Mouse (Mus musculus): ENCODE data around the gene Dscam. TPM values are rescaled to one million over a fixed set of nuclear protein-coding genes. Genes with fewer than 3 reads are reported as not detected.

The Dscam gene
- 10 to 100 TPM; 45.6 to 50.1 TPM for total RNA-seq (2021)
- long read RNA-seq, experiment 1, partial matches to known transcripts, result 6 of 8 reads
- long read RNA-seq, experiment 1, other reads (novel, unspliced or antisense), result 2 of 8 reads
- long read RNA-seq, experiment 2, partial matches to known transcripts, result 10 of 18 reads
- long read RNA-seq, experiment 2, other reads (novel, unspliced or antisense), result 8 of 18 reads

GRCm38 (mm10) chr16:97170513-97171081 lies at the start of gene Dscam:
Dscam (minus strand) TSS chr16:97170752.
- DNase-seq (ENCODE audit: low spot score in 2 of 2), result peak; percentile 51 to 73

- DNase-seq (ENCODE audit: low spot score in 2 of 2), result no peak
Measured at GRCm38 (mm10) chr16:97219381-97219780, 48.8 kb upstream of the Dscam start.

- DNase-seq (ENCODE audit: low spot score in 2 of 2), result peak; percentile 49 to 78
Measured at GRCm38 (mm10) chr16:97209997-97210396, 39.4 kb upstream of the Dscam start.

GRCm38 (mm10) chr16:97208276-97208675 lies 37.7 kb upstream of the Dscam start:
- DNase-seq (ENCODE audit: low spot score in 2 of 2), result no peak

GRCm38 (mm10) chr16:97204090-97204489 lies 33.5 kb upstream of the Dscam start:
- no peak for DNase-seq (ENCODE audit: low spot score in 2 of 2)

GRCm38 (mm10) chr16:97203554-97203953 lies 33.0 kb upstream of the Dscam start:
- DNase-seq (ENCODE audit: low spot score in 2 of 2), result no peak

GRCm38 (mm10) chr16:97194630-97195029 lies 24.1 kb upstream of the Dscam start:
- no peak for DNase-seq (ENCODE audit: low spot score in 2 of 2)

- DNase-seq (ENCODE audit: low spot score in 2 of 2), result no peak
Measured at GRCm38 (mm10) chr16:97194179-97194578, 23.6 kb upstream of the Dscam start.

- no peak for DNase-seq (ENCODE audit: low spot score in 2 of 2)
Measured at GRCm38 (mm10) chr16:97192296-97192695, 21.7 kb upstream of the Dscam start.

- no peak for DNase-seq (ENCODE audit: low spot score in 2 of 2)
Measured at GRCm38 (mm10) chr16:97190604-97191003, 20.1 kb upstream of the Dscam start.

- peak; percentile 41 to 61 for DNase-seq (ENCODE audit: low spot score in 2 of 2)
Measured at GRCm38 (mm10) chr16:97171500-97171899, 948 bp upstream of the Dscam start.

GRCm38 (mm10) chr16:97169901-97170512 lies 545 bp downstream of the Dscam start:
- DNase-seq (ENCODE audit: low spot score in 2 of 2), result peak; percentile 52

- DNase-seq (ENCODE audit: low spot score in 2 of 2), result no peak
Measured at GRCm38 (mm10) chr16:97168614-97169013, 1.9 kb downstream of the Dscam start.

GRCm38 (mm10) chr16:97168030-97168429 lies 2.5 kb downstream of the Dscam start:
- no peak for DNase-seq (ENCODE audit: low spot score in 2 of 2)

GRCm38 (mm10) chr16:97166166-97166565 lies 4.4 kb downstream of the Dscam start:
- no peak for DNase-seq (ENCODE audit: low spot score in 2 of 2)

- peak in 1 of 2 experiments; percentile 76 for DNase-seq (ENCODE audit: low spot score in 2 of 2)
Measured at GRCm38 (mm10) chr16:97165444-97166121, 5.0 kb downstream of the Dscam start.

GRCm38 (mm10) chr16:97158279-97158678 lies 12.3 kb downstream of the Dscam start:
- DNase-seq (ENCODE audit: low spot score in 2 of 2), result no peak

GRCm38 (mm10) chr16:97144544-97145194 lies 25.9 kb downstream of the Dscam start:
- no peak for DNase-seq (ENCODE audit: low spot score in 2 of 2)

GRCm38 (mm10) chr16:97141943-97142342 lies 28.6 kb downstream of the Dscam start:
- DNase-seq (ENCODE audit: low spot score in 2 of 2), result no peak

- peak; percentile 13 to 34 for DNase-seq (ENCODE audit: low spot score in 2 of 2)
Measured at GRCm38 (mm10) chr16:97135003-97135827, 35.3 kb downstream of the Dscam start.

- peak; percentile 76 to 86 for DNase-seq (ENCODE audit: low spot score in 2 of 2)
Measured at GRCm38 (mm10) chr16:97127296-97127695, 43.3 kb downstream of the Dscam start.

All from layer of hippocampus, postnatal 14 days (tissue).